Mouse (Mus musculus) c-Kit-positive CD71-negative TER-119-negative erythroid progenitor cells, embryonic 14.5 days (primary cell): Measurements from ENCODE around the gene Emc8.

Source experiments
- DNase-seq: peaks from one replicate; pipeline ENCODE4 v3.0.0-alpha.2; 2013; ENCODE audit warnings: low read depth

Gene Emc8

DNA sequence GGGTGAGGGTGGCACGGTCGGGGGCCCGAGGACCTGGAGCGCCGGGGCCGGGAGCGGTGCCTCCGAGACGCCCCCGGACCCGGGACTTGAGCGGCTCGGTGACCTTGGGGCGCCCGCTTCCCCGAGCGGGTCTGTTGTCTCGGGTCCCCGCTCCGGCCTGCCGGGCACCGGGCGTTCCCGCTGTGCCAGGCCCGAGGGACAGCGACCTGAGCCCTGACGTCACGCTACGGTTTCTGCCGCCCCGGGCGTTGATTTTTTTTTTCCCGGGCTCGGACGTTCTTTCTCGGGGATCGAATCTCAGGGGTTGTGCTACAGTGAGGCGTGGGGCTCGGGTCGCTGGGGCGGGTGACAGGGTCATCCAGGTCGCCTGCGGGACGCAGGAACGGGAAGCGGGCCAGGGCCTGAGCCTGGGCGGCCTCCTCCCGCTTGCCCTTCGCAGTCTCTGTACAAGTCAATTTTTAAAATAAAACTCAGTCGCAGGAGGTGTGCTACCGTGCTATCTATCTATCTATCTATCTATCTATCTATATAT, at the start of gene Emc8:
TSS of gene Emc8 (minus strand) at position 200 of the 532 bp plus-strand sequence.
- no peak for DNase-seq

DNA sequence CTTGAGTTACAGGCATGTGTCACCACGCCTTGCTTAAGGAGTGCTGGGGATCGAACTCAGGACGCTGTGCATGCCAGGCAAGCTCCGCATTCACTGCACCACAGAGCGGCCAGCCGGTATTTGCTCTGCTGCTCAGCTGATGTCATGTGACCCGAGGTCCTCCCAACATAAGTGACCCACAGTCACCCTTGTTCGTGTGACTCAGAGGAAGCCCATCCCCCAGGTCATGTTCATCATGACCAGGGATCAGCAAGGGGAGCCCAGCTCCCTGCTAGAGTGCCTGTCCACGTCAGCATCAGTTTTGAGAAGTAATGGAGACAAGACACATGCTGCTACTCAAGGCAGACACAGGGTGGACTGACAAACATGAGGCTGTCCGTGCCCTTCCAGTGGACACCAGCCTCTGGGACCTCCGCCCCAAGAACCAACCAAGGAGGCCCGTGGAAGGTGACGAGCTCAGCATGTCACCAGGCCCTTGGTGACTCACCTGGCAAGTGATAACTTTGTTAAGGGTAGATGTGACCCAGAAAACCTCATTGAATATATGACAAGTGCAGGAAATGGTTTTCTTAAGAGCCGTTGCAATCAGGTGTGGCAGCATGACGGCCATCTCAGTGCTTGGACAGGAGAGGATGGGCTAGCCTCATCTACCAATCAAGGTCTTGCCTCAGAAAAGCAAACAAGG, 47.8 kb upstream of the Emc8 start:
- DNase-seq: no peak

- DNase-seq: no peak
These were observed 46.8 kb upstream of the Emc8 start for GRCm38 (mm10) chr8:120715200-120715599.

DNA sequence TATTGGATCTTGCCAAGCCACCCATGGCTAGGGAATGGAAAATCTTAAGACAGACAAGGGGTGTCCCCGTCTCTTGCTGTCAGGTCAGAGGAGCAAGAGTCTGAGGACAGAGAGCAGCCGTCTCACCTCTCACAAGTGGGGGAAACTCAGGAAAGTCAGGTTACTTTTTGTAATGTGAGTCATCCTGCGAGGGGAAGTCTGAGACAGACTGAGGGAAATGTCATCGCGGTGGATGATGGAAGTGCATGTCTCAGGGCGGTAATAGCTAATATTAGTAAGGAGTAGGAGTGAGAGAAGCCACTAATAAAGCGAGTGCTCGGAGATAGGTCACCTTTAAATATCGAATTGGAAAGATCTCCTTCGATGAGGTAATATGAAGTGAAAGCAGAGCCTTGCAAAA, 40.8 kb upstream of the Emc8 start:
- DNase-seq: no peak

DNA sequence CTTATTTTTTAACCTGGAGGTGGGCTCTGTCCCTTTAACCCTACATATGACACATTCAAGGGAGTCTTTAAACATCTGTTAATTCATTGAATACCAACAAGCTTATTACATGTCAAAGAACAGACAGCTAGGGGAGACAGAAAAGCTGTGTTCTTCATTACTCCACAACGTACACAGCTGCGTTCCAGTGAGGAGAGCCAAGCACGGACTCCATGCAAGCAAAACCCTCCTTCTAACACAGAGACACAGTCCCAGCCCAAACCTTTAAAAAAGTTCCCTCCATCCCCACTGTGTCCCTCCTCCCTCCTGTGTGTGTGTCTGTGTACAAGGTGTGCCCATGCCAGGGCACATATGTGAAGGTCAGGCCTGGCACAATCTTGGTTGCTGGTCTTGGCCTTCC, 37.8 kb upstream of the Emc8 start:
- no peak for DNase-seq

DNA sequence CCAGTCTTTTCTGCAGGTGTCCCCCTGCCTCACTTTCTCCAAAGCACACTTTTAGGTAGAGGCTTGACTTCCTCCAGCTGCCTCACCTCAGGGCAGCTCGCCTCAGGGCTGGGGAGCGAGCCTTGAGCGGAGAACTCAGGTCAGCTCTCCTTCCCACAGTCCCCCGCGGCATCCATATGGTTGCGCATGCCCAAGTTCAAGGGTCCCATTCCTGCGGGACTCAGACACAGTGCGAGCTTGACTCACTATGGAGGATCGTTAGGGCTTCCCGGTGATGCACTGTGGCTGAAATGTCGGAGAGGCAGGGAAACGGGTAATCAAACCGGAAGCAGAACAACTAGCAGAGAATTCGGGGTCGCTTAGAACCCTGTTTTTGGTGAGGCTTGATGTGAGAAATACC, 36.8 kb upstream of the Emc8 start:
- DNase-seq: no peak

DNA sequence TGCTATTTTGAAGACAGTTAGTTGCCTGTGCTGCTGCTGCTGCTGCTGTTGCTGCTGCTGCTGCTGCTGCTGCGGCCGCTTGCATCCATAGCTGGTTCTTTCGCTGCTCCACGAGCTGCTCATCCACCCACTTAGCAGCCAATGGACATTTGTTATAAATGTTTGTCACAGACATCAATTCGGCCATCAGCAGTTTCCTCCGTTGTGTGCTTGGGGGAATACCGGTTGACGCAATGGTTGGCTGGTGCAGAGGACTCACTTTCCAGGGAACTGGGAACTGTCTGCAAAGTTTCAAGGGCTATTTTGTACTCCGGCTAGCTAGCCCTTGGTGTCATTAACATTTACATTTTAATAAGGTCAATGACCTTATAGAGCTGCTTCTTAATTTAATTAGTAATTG, 35.8 kb upstream of the Emc8 start:
- no peak for DNase-seq

DNA sequence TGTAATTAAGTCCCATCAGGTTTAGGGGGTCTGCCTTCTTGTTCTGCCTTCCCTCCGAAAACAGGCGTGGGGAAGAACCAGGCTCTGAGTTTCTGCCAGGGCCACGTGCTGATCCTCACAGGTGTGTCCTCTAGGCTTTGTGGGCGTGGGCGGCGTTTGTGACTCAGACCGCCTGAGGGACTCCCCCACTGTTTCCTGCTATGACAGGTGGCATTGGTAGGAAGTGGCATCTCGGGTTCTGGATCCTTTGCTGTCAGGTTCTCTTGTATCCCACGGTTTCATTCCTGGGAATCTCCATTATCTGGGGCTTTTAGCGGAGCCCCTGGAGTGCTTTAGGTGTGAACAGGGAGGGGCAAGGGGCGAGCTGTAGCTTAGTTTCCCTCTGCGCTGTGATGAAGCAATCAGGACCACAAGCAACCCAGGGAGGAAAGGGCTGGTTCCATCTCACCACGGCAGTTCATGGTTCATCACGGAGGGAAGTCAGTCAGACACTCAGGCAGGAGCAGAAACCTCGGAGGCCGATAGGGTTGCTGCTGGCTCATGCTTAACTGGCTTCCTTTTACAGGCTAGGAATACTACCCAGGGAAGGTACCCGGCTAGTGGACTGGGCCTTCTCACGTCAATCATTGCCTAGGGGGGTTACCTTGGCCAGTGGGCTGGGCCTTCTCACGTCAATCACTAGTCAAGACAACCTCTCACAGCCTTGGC, 33.5 kb upstream of the Emc8 start:
- DNase-seq: no peak

DNA sequence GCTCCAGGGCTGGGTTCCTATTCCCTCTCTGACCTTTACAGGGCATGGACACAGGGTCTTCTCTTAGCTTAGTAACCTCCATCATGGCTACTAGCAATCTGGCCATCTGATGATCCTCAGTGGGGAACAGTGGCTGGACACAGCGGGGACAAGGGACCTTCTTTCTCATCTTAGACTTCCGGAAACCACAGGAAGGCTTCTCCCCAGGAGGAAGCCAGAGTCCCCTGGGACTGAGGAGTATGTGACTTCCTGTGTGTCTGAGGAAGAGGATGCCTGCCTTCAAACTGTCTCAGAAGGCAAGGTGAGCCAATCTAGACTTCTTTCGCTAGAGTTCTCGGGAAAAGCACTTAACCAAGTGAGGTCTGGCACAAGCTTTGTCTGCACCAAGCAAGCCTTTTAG, 31.7 kb upstream of the Emc8 start:
- DNase-seq: no peak

GRCm38 (mm10) chr8:120699565-120699964, 31.2 kb upstream of the Emc8 start:
- no peak for DNase-seq

GRCm38 (mm10) chr8:120699079-120699478, 30.7 kb upstream of the Emc8 start:
- DNase-seq: no peak

DNA sequence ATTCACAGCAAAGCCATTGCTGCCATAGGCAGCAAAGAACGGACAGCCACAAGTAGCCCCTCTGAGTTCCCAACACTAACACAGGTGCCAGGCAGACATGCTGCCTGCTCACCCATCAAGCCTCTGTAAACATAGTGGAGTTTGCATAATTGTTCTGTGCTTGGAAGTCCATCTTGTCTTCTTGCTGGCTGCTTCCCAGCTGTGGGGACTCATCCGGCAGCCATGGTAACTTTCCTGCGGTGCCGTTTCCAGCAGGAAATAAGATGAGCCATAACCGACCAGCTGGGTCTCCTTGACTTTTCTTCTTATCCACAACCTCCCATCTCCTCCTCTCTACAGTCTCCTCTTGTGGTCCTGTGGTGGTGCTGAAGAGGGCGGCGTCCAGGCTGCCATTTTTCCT, 30.1 kb upstream of the Emc8 start:
- DNase-seq: no peak

- DNase-seq: no peak
These were observed 29.6 kb upstream of the Emc8 start for GRCm38 (mm10) chr8:120697979-120698272.

DNA sequence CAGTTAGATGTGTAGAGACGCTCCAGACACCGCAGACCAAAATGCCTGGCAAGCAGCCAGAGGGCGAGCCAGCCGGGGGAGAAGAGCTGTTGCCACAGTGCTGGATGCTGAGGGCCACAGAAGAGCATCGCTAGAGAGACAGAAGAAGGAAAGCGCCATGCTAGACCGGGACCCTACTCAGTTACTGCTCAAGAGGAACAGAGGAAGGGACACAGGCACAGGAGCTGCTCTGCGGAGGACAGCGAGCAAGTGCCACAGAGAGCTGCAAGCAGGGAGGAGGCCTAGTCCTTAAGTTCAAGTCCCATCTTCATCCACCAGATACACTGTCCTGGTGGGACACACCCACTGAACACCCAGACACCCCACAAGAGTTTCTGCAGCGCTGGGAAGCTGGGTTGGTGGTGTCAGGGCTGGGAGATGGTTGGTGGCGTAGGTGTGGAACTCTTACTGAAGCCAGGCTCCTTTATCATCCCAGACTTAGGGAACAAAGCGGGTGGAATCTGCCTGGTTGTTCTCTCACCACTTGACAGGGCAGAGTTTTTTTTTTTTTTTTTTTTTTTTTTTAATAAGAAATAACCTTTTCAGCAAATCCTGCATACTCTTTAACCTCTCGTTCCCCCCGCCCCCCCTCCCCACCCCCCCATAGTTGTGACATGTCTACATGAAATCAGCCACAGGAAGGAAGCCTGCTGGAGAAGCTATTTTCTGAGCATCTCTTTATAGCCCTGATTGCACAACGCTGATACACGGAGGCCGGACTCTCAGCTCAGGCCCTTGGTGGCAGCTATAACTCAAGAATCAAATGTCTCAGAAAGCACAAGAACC, 29.0 kb upstream of the Emc8 start:
- DNase-seq: peak; percentile 53

DNA sequence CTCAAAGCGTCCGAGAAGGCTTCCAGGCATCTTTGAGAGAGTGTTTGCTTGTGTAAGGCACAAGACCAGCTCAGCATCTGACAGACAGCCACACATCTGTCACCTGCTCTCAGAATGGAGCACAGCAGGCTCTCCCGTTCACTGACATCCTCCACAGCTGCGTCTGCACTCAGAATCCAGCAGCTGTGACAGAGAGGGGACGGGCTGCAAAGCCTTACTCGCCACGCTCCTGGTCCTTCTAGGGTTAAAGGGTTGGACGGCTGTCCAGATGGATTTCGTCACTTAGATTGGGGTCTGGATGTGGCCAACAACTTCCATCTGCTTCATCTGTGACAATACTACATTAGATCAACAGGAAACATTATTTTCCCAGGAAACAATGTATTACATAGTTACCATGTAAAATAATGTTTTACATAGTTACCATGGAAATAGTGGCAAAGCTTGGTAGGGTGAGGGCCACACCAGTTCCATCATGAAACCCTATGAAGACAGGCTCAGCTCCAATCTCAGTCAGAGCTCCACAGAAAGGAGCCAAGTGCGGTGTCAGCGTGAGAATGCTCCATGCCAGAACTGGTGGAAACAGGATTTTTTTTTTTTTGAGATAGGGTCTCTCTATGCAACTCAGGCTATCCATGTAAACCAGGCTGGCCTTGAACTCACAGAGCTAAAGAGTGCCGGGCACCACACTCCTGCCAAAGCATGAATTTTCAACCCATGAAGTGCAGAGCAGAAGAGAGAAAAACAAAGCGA, 28.2 kb upstream of the Emc8 start:
- no peak for DNase-seq

GRCm38 (mm10) chr8:120693861-120694493, 25.6 kb upstream of the Emc8 start:
- peak; percentile 46 for DNase-seq

GRCm38 (mm10) chr8:120692934-120693333, 24.6 kb upstream of the Emc8 start:
- DNase-seq: no peak

GRCm38 (mm10) chr8:120688511-120688910, 20.1 kb upstream of the Emc8 start:
- no peak for DNase-seq

DNA sequence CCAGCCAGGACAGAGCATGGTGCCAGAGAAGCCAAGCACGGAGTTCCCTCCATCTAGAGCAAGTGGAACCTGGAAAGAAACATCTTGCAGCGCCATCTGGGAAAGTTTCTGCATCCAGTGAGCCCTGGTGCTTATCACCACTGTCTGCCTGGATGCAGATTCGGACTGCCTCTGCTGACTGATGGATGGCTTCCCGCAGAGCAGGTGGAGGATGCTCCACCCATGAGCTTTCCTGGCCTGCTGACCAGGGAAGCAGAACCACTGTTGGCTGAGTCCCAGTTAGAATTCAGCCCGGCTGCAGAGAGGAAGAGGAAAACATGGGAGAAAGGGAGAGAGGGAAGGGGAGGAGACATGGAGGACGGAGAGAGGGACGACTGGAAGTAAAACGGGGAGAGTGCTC, 19.4 kb upstream of the Emc8 start:
- DNase-seq: no peak

- no peak for DNase-seq
These were observed 18.2 kb upstream of the Emc8 start for GRCm38 (mm10) chr8:120686576-120686975.

- no peak for DNase-seq
These were observed 17.7 kb upstream of the Emc8 start for GRCm38 (mm10) chr8:120686051-120686450.

GRCm38 (mm10) chr8:120685591-120685990, 17.2 kb upstream of the Emc8 start:
- no peak for DNase-seq
